Mouse (Mus musculus) layer of hippocampus, adult 11-12 months (tissue): ENCODE measurements at regions not wholly inside any gene's neighbourhood (a gene's known extent, or its start where the extent isn't known, plus 50 kb on each side); places are given as distances from the start of the nearest gene placed in this dataset.

Experiments used
- DNase-seq: peaks from one replicate; pipeline ENCODE4 v3.0.0; 2022; ENCODE audit warnings: low spot score

GRCm38 (mm10) chr6:54754810-54755209 lies 61.9 kb upstream of the Znrf2 start:
- no peak for DNase-seq

DNA sequence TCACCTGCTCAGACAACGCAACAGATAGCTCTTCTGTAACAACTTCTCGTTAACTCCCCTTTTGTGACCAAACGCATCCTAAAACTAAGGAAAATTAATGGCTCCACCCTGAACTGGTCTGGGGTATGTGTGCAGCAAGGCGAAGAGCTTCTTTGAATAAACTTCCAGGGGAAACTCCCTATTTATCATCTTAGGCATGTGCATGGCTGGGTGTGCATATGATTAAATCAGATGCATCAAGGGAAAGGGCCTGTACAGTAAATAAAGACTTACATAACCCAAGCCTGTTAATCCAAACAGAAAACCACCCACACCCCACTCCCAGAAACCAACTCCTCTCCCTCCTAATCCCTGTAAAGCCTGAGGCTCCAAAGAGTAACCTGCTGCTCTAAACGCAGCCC lies 59.2 kb upstream of the Znrf2 start:
- no peak for DNase-seq

DNA sequence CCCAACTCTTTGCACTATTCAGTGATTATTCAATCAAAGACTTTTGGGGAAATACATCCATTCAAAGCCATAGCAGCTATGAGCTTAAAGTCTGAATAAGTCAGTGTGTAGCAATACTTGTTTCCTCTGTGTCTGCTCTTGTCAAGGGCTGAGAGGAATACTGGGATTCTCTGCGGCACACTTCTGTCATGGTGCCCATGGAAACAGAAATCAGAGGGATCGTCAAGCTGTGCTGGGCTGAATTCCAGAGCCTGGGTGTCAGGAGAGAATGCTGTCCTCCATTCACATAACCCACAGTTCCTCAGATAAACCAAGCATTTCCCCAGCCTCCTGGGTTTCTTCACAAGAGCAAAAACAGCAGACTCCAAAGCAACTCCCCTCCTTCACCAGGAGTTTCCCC lies 58.6 kb upstream of the Znrf2 start:
- DNase-seq = peak; percentile 76

DNA sequence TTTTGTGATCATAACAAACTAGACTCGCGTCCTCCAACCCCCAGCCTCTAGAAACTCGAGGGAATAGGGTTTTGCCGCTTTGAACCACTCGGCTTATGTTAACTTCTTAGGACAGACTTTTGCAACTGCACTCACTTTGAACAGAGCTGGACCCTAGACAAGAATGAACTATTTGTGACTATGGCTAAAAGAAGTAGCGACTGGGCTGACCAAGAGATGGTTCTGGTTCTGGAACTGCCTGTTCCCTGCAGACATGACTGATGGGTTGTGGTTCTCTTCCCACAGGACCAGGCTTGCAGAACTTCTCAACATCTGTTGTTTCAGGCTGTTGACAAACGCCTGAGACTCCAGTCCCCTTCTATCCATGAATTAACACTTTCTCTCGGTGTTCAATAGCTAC lies 57.5 kb upstream of the Znrf2 start:
- DNase-seq = no peak

DNA sequence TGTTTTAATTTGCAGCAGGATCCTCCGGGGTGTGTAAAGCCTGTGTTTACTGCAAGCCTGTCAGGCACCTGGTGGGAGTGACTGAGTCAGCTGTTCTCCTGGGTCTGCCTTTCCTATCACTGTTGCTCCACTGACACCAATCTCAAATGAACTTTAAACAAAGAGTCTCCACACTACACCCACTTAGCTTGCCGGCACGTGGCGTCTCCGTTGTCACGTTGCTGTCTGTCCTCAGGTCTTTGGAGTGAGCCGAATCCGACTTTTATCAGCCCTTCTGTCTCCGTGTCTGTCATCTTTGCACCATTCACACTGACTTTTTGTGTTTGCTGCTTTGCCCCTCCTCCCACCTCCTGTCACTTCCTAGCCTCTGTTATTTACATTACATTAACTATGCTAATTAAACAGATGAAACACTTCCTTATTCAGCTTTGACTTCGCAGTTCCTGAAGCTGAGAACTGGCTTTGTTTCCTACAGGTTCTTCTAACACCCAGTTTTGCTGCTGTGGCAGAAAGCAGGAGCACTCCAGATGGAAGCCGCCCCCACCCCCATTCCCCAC lies 56.7 kb upstream of the Znrf2 start:
- peak; percentile 29 for DNase-seq

DNA sequence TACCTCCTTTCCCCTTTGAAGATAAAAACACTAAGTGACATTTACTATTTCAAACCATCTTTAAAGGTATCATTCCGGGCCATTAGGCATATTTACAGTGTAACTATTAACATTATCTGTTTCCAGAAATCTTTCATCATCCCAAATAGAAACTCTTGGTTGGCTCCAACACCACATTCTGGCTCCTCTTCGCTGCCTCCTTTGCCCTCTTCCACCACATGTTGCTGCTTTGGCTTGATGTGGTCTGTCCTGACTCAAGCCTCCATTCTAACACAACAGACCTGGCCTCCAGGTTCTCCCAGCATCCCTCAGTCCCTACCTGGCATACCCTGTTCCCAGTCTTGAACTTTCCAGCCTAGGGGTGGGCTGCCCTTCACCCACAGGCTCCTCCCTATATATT lies 56.2 kb upstream of the Znrf2 start:
- no peak for DNase-seq

DNA sequence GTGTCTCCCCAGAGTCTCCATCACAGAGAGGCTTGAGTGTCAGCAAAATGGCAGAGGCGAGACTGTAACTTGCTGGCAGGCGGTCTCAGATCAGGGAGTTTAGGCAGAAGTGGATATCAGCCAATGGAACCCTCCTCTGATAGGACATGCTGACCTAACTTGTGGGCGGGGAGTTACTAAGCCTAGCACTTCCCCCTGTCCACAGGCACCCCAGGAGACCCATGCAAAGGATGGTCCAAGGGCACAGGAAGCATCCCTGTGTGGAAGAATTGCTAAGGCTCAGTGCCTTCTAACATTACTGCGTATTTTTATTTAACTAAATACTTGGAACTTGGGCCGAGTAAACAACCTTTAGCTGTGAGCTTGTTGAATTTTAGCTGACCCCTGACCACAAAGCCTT lies 54.7 kb upstream of the Znrf2 start:
- no peak for DNase-seq

DNA sequence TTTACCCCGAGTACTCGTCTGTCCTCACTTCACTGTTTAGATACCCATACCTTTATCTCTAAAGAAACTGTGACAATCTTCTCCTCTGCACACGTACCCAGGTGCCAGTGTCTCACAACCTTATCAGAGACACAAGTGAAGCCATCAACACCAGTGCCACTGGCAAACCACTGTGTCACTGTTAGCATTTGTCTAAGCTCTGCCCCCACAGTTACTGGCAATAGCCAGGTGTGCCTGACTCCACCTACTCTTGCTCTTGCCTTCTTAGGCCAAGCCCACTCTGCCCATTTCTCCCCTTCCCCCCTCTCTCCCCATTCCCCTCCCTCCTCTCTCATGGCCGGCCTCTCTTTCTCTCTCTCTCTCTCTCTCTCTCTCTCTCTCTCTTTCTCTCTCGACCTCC lies 54.2 kb upstream of the Znrf2 start:
- DNase-seq = no peak

DNA sequence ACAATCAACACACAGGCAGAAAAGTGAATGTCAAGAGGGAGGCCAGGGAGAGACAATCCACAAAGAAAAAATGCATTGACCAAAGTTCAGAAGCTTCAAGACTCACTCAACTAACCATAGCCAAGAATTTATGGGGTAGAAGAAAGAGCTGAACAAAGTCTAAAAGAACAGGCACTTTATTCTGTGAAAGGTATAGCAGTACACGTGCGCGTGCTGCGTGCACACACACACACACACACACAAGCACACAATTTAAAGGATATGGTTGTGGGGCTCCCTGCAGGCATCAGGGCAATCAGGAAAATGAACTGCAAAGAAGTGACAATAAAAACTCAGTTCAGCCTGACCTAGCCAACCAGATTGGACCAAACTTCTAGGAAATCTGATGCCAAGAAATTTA lies 53.0 kb upstream of the Znrf2 start:
- no peak for DNase-seq

- no peak for DNase-seq
Measured at GRCm38 (mm10) chr6:54765715-54766114, 51.0 kb upstream of the Znrf2 start.

DNA sequence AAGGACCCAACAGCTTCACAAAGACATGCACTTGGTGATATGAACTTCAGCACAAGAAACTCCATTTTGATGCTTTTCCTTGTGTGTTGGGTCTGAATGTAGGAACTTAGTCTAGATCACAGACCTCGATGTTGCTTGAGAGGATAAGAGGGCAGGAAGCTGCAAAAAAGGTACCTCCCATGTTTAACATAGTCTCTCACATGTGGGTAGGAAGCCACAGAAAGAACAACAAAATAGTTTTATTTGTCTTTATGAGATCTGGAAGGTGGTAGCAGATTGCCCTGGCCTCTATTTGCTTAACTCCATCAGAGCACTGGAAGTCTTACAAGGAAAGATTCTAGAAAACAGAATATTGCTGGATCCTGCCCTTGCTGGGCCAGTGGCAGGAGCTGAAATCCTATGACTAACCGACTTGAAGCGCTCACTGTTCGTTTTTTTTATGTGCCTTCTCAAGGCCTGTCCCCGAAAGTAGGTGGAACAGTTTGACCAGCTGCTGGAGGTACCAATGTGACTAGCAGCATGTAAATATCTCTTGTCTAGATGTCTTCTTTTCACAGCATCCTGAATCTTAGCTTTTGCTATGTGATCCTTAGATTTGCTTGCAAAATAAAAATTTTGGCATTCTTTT lies 50.1 kb upstream of the Znrf2 start:
- DNase-seq = no peak
